Mouse (Mus musculus) olfactory bulb, adult 2 months (tissue): ENCODE measurements around the gene Rcn3. TPM values are rescaled to one million over a fixed set of nuclear protein-coding genes. Genes with fewer than 3 reads are reported as not detected.
"Not testable (repeated sequence)": the region's sequence is repeated elsewhere in the genome, so short reads cannot be mapped to it uniquely, and the experiment has no call there.

Source experiments
- H3K27ac ChIP-seq: fragments of 200-500 bp; 2 replicates; pipeline ENCODE4 v1.5.1; 2012; ENCODE audit warnings: low read depth, low read length; ENCODE audit not compliant: insufficient read depth
- H3K4me1 ChIP-seq: fragments of 200-500 bp; 2 replicates; pipeline ENCODE4 v1.6.1; 2012; ENCODE audit warnings: low read length; ENCODE audit not compliant: control insufficient read depth, insufficient read depth
- H3K4me3 ChIP-seq: fragments of 200-500 bp; 2 replicates; pipeline ENCODE4 v1.5.1; 2012; ENCODE audit warnings: mild to moderate bottlenecking, low read depth, low read length, moderate library complexity; ENCODE audit not compliant: insufficient read depth
- CTCF ChIP-seq: fragments of 200-500 bp; IDR thresholded peaks from 2 replicates; pipeline ENCODE4 v1.5.1; 2012; ENCODE audit warnings: low read depth, mild to moderate bottlenecking, low read length, moderate library complexity; ENCODE audit not compliant: insufficient read depth
- POLR2A ChIP-seq: fragments of 200-500 bp; IDR thresholded peaks from 2 replicates; pipeline ENCODE4 v1.6.1; 2012; ENCODE audit warnings: mild to moderate bottlenecking, low read depth, low read length, moderate library complexity; ENCODE audit not compliant: insufficient read depth
- WGBS: fragments of 180-500 bp; shearing (Covaris S2); methylation state at CpG from one replicate; pipeline ENCODE4 v1.1.7; 2018; 5-methylcytosine and 5-hydroxymethylcytosine counted together
- polyA plus RNA-seq: library from polyadenylated mRNA; stranded (reverse); fragments of >200 nt; gene quantifications from 2 replicates; pipeline ENCODE4 v1.2.4, GENCODE M21; 2012; ENCODE audit warnings: low replicate concordance; ENCODE audit not compliant: missing spikeins, insufficient read depth, insufficient read length

Gene Rcn3
- polyA plus RNA-seq, 1 experiment = not detected

DNA sequence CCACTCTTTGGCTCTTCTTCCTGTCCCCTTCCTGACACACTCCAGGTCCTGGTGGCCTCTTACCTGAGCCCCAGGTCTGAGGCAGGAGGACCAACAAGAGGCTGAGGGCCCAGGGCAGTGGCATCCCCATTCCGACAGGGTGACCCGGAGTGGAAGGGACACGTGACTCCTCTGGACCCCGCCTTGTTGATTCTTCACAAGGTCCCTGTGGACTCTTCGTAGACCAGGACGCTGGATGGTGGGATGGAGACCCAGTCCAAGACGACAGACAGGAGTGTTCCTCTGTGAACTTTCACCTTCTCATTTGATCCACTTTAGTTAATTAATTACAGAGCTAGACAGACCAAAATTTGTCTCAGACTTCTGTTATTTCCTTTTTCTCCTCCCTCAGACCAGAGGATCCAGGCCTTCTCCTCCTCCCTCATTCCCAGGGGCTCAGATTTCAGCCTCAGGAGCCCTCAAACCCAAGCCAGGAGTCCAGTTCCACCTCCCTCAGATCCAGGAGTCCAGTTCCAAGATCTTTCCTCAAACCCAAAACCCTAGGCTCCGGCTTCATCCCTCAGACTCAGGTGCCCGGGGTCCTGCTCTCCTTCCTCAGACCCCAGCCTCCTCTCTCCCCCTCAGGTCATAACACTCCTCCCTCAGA, 11.0 kb upstream of the Rcn3 start:
- Histone ChIP-seq H3K4me3 (peak overlapping the region; percentile 35), H3K4me1 (peaks cover 6% of the 10 kb centered on the region; the same call in 1 of the 2 replicates), H3K27ac (0 out of 2 replicates have a peak overlapping the region, but pooled peaks have one; percentile 31)
- 80% methylated on average over 9 of the region's 9 CpGs for WGBS
- TF ChIP-seq CTCF (no peak), POLR2A (no peak)

DNA sequence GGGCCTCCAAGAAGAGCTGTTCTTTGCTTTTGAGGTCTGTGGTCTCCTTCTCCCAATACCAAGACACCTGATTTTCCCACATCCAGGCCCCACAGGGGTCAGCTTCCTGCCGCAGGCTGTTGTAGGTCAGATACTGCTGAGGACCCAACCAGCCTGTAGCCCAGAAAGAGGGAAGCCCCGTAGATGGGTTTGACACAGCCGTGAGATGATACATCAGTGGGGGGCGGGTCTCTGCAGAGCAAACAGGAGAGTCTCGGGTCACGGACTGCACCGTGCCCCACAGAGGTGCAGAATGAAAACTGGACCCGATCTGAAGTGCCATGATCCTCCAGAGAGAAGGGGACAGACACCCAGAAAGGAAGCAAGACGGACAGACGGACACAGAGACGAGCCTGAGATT, 10.4 kb upstream of the Rcn3 start:
- WGBS = 82% methylated on average over 11 of the region's 11 CpGs
- Histone ChIP-seq H3K27ac (no peak overlapping the region), H3K4me1 (peaks cover 6% of the 10 kb centered on the region; the same call in 1 of the 2 replicates), H3K4me3 (no peak overlapping the region)
- TF ChIP-seq CTCF (no peak), POLR2A (no peak)

DNA sequence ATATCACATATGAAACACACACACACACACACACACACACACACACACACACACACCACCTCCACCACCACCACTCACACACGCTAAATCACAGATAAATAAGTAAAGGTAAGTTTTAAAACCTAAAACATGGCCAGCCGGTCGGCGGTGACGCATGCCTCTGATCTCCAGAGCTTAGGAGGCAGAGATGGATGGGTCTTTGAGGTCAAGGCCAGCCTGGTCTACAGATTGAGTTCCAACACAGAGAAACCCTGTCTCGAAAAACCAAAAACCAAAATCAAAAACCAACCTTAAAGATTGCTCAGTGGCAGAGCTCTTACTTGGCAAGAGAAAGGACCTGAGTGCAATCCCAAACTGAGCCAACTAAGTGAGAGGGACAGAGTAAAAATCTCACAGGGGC, 8.0 kb upstream of the Rcn3 start:
- Histone ChIP-seq H3K4me3 (no peak overlapping the region), H3K27ac (no peak overlapping the region), H3K4me1 (peaks cover 6% of the 10 kb centered on the region; the same call in 1 of the 2 replicates)
- TF ChIP-seq CTCF (no peak), POLR2A (no peak)
- WGBS = 91% methylated on average over 6 of the region's 6 CpGs

DNA sequence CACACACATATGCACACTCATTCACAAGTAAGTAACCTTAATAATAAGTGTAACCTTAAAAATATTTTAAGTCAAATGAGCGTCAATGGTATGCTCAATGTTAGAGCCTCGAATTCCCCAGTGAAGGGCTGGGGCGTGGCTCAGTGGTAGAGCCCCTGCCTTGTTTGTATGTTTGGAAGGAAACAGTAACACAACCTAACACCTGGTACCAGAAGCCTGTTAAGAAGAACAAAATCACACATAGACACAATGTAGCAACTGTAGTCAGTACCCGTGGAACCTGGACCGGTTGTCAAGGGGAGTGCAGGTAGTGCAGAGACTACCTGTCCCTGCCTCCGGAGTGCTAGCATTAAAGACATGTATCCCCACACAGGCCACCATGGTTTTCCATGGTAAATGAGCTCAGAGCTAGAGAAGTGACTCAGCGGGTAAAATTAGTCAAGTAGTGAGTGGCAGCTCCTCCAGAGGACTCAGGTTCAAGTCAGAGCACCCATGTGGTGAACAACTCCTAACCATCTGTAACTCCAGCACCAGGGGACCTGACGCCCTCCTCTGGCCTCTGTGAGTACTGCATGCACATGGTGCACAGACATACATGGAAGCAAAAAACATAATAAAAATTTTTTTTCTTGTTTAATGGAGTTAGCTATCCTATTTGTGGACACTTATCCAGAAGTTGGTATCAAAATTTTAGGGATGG, 6.7 kb upstream of the Rcn3 start:
- Histone ChIP-seq H3K27ac (no peak overlapping the region), H3K4me3 (no peak overlapping the region), H3K4me1 (peaks cover under 1% of the 10 kb centered on the region; the same call in 1 of the 2 replicates)
- 88% methylated on average over 8 of the region's 8 CpGs for WGBS
- TF ChIP-seq POLR2A (no peak), CTCF (no peak)

DNA sequence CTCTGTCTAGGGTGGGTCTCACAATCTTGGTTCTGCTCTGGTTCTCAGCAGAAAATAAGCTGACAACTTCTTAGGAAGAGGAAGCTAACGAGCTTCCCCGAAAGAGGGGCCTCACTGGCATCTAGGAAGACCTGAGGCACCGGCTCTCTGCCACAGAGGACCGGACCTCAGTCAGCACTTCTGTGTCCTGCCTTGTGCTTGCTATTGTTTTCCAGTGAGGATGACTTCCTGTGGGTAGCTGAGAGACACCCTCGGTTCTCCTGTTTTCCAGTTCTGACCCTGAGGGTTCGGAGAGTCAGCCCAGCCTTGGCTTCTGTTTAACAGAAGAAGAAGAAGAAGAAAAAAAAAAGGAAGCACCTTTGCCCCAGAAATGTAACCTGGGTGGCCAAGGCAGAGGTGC, 5.5 kb upstream of the Rcn3 start:
- Histone ChIP-seq H3K4me3 (no peak overlapping the region), H3K27ac (no peak overlapping the region), H3K4me1 (no peaks in the 10 kb centered on the region)
- no peak for TF ChIP-seq POLR2A
- no peak for TF ChIP-seq CTCF
- WGBS = 54% methylated on average over 6 of the region's 6 CpGs

DNA sequence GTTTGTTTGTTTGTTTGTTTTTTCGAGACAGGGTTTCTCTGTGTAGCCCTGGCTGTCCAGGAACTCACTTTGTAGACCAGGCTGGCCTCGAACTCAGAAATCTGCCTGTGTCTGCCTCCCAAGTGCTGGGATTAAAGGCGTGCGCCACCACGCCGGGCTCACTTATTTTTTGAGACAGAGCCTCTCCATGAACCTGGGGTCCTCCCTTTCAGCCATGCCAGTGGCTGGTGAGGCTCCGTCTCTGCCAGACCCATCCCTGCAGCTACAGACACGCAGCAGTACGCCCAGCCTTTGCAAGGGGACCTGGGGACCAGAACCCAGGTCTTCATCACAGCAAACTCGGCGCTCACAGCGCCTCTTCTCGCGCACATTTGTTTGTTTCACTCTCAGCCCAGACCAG, 3.9 kb upstream of the Rcn3 start:
- H3K4me1 ChIP-seq = peaks cover 13% of the 10 kb centered on the region
- H3K27ac ChIP-seq, H3K4me3 ChIP-seq: not testable (repeated sequence)
- whole genome bisulfite sequencing = 93% methylated on average over 14 of the region's 14 CpGs

DNA sequence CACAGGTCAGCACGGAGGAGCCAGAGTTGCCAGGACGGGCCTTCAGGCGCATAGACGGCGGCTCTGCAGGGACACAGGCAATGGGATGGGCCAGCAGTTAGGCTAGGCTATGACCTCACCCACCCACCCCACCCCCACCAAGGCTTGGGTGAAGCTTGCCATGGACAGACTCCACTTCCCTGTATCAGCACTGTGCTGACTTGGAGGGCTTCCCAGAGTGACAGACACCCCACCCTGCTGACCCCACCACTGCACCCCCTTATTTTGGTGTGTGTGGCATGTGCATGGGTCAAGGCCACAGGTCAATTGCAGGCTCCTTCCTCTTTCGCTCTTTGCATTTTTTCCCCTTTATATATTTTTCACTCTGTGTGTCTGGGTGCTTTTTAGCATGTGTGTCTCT, 3.3 kb upstream of the Rcn3 start:
- TF ChIP-seq CTCF (no peak), POLR2A (no peak)
- Histone ChIP-seq H3K27ac (no peak overlapping the region), H3K4me3 (no peak overlapping the region), H3K4me1 (peaks cover 14% of the 10 kb centered on the region)
- WGBS = 76% methylated on average over 6 of the region's 6 CpGs

- Histone ChIP-seq H3K27ac (no peak overlapping the region), H3K4me1 (peaks cover 14% of the 10 kb centered on the region), H3K4me3 (no peak overlapping the region)
- TF ChIP-seq POLR2A (no peak), CTCF (no peak)
- 90% methylated on average over 7 of the region's 7 CpGs for WGBS
Measured at GRCm38 (mm10) chr7:45094121-45094520, 2.1 kb upstream of the Rcn3 start.

DNA sequence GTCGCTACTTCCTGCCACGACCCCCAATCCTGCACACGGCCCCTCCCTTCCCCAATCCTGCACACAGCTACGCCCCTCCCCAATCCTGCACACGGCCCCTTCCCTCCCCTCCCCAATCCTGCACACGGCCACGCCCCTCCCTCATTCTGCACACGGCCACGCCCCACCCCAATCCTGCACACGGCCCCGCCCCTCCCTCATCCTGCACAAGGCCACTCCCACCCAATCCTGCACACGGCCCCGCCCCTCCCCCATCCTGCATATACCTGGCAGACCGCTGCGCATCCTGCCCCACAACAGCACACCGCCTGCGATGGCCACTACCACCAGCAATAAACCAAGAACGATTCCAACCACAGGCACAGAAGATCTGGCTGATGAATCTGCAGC, 1.5 kb upstream of the Rcn3 start:
- peaks cover 14% of the 10 kb centered on the region for H3K4me1 ChIP-seq
- TF ChIP-seq POLR2A = no peak
- no peak for TF ChIP-seq CTCF
- WGBS = 38% methylated on average over 17 of the region's 18 CpGs

More for the DNA sequence above, 1.5 kb upstream of the Rcn3 start:
- H3K27ac ChIP-seq = no peak overlapping the region
- no peak overlapping the region for H3K4me3 ChIP-seq
